Mouse (Mus musculus): ENCODE measurements around the gene Ip6k3. TPM values are rescaled to one million over a fixed set of nuclear protein-coding genes. Genes with fewer than 3 reads are reported as not detected.

Ip6k3 gene
- polyA plus RNA-seq, 1 experiment from 2014 or later = 0.26 TPM

GRCm38 (mm10) chr17:27169952-27170695 lies 2.5 kb upstream of the Ip6k3 start:
- H3K4me2 ChIP-seq = no peak overlapping the region
- no peaks in the 10 kb centered on the region for H3K36me3 ChIP-seq (ENCODE audit: control insufficient read depth, insufficient read depth, low read length)
- no peaks in the 10 kb centered on the region for H3K9me3 ChIP-seq (replicated peaks; ENCODE audit: control insufficient read depth, low read length)
- no peak overlapping the region for H3K9ac ChIP-seq (ENCODE audit: low read depth, low read length)
- H3K27ac ChIP-seq (ENCODE audit: low read depth, low read length) = no peak overlapping the region
- no peaks in the 10 kb centered on the region for H3K4me1 ChIP-seq (ENCODE audit: control insufficient read depth, insufficient read depth, low read length)
- no peaks in the 10 kb centered on the region for H3K27me3 ChIP-seq (ENCODE audit: control insufficient read depth, insufficient read depth, low read length)
- no peak for ATAC-seq (replicated peaks; ENCODE audit: insufficient number of reproducible peaks, low FRiP score, low TSS enrichment)
- WGBS (ENCODE audit: insufficient replicate concordance) = 68% methylated on average over 11 of the region's 11 CpGs
- H3K4me3 ChIP-seq (ENCODE audit: low read depth, low read length) = no peak overlapping the region

GRCm38 (mm10) chr17:27168569-27168968 lies 974 bp upstream of the Ip6k3 start:
- Histone ChIP-seq H3K4me2 (no peak overlapping the region), H3K9me3 (replicated peaks; ENCODE audit: control insufficient read depth, low read length) (no peaks in the 10 kb centered on the region), H3K27ac (ENCODE audit: low read depth, low read length) (no peak overlapping the region), H3K27me3 (ENCODE audit: control insufficient read depth, insufficient read depth, low read length) (no peaks in the 10 kb centered on the region), H3K9ac (ENCODE audit: low read depth, low read length) (no peak overlapping the region), H3K4me3 (ENCODE audit: low read depth, low read length) (no peak overlapping the region), H3K36me3 (ENCODE audit: control insufficient read depth, insufficient read depth, low read length) (no peaks in the 10 kb centered on the region), H3K4me1 (ENCODE audit: control insufficient read depth, insufficient read depth, low read length) (no peaks in the 10 kb centered on the region)
- no peak for ATAC-seq (replicated peaks; ENCODE audit: insufficient number of reproducible peaks, low FRiP score, low TSS enrichment)
- 89% methylated on average over 4 of the region's 4 CpGs for WGBS (ENCODE audit: insufficient replicate concordance)

DNA sequence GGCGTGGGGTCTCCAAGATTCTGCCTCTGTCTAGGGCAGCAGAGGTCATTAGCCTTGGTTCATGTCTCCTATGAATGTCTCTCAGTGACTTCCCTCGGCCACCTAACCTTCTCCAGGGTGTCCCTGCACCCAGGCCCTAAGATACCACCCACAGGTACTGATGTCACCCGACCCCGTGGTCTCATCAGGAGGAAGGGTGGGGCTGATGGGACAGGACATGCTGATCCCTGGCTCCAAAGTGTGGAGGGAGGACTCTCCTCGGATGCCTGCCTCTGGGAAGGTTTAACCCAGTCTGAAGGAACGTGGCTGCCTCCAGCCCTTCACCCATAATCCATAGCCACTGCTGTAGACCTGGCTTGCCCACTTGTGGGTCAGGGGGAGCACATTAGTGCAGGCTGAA lies 694 bp downstream of the Ip6k3 start:
- WGBS (ENCODE audit: insufficient replicate concordance) = 62% methylated on average over 6 of the region's 6 CpGs
- H3K4me3 ChIP-seq (ENCODE audit: low read depth, low read length) = no peak overlapping the region
- no peaks in the 10 kb centered on the region for H3K36me3 ChIP-seq (ENCODE audit: control insufficient read depth, insufficient read depth, low read length)
- H3K9me3 ChIP-seq (replicated peaks; ENCODE audit: control insufficient read depth, low read length) = no peaks in the 10 kb centered on the region
- H3K4me1 ChIP-seq (ENCODE audit: control insufficient read depth, insufficient read depth, low read length) = no peaks in the 10 kb centered on the region
- no peak overlapping the region for H3K4me2 ChIP-seq
- H3K27me3 ChIP-seq (ENCODE audit: control insufficient read depth, insufficient read depth, low read length) = no peaks in the 10 kb centered on the region
- H3K27ac ChIP-seq (ENCODE audit: low read depth, low read length) = no peak overlapping the region
- H3K9ac ChIP-seq (ENCODE audit: low read depth, low read length) = no peak overlapping the region
- ATAC-seq (replicated peaks; ENCODE audit: insufficient number of reproducible peaks, low FRiP score, low TSS enrichment) = no peak

- no peak for ATAC-seq (replicated peaks; ENCODE audit: insufficient number of reproducible peaks, low FRiP score, low TSS enrichment)
- WGBS (ENCODE audit: insufficient replicate concordance) = 65% methylated on average over 8 of the region's 8 CpGs
- H3K4me3 ChIP-seq (ENCODE audit: low read depth, low read length) = no peak overlapping the region
- no peaks in the 10 kb centered on the region for H3K4me1 ChIP-seq (ENCODE audit: control insufficient read depth, insufficient read depth, low read length)
- no peak overlapping the region for H3K27ac ChIP-seq (ENCODE audit: low read depth, low read length)
- no peak overlapping the region for H3K4me2 ChIP-seq
- H3K9ac ChIP-seq (ENCODE audit: low read depth, low read length) = no peak overlapping the region
- no peaks in the 10 kb centered on the region for H3K9me3 ChIP-seq (replicated peaks; ENCODE audit: control insufficient read depth, low read length)
- no peaks in the 10 kb centered on the region for H3K27me3 ChIP-seq (ENCODE audit: control insufficient read depth, insufficient read depth, low read length)
- H3K36me3 ChIP-seq (ENCODE audit: control insufficient read depth, insufficient read depth, low read length) = no peaks in the 10 kb centered on the region
Measured at GRCm38 (mm10) chr17:27165054-27165773, 2.4 kb downstream of the Ip6k3 start.

DNA sequence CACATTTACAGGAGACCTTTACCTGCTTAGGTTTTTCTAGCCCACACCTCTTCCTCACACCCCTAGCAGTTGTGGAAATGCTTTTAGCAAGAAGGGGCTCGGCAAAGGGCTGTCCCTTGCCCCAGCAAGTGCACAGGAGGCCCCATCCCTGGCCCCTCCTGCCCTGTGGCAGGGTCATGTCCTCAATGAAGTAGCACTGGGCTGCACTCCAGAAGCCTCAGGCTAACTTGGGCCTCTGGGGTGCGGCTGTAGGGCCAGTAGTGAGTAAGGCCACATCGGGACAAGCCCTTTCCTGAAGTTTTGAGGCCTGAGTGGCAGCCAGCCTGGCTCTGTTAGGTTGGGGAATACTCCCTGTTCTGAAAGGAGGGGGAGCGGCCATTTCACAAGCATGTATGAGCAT lies 6.7 kb downstream of the Ip6k3 start:
- no peak overlapping the region for H3K9ac ChIP-seq (ENCODE audit: low read depth, low read length)
- 66% methylated on average over 4 of the region's 4 CpGs for WGBS (ENCODE audit: insufficient replicate concordance)
- no peak for ATAC-seq (replicated peaks; ENCODE audit: insufficient number of reproducible peaks, low FRiP score, low TSS enrichment)

DNA sequence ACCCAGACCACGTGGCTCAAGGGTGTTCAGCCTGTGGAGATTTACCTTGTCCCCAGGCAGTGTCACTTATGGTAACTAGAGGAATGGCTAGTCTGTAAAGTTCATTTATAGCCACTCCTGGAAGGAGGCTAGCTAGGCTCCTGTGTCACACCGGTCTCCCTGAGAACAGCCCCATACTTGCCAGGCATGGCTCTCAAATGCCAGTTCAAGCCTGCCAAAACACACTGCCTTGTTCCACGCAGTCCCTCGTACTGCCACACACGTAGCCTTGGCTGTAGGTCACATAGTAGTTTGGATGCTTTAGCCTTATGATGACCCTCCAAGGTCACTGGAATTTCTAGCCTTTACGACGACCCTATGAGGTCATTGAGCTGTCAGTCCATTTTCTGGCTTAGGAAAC lies 8.4 kb downstream of the Ip6k3 start:
- no peak overlapping the region for H3K27ac ChIP-seq (ENCODE audit: low read depth, low read length)
- H3K9me3 ChIP-seq (replicated peaks; ENCODE audit: control insufficient read depth, low read length) = no peaks in the 10 kb centered on the region
- peaks cover 3% of the 10 kb centered on the region; the same call in 1 of the 2 replicates for H3K4me1 ChIP-seq (ENCODE audit: control insufficient read depth, insufficient read depth, low read length)
- no peak overlapping the region for H3K4me3 ChIP-seq (ENCODE audit: low read depth, low read length)
- H3K27me3 ChIP-seq (ENCODE audit: control insufficient read depth, insufficient read depth, low read length) = no peaks in the 10 kb centered on the region
- ATAC-seq (replicated peaks; ENCODE audit: insufficient number of reproducible peaks, low FRiP score, low TSS enrichment) = no peak
- 65% methylated on average over 7 of the region's 7 CpGs for WGBS (ENCODE audit: insufficient replicate concordance)
- no peaks in the 10 kb centered on the region for H3K36me3 ChIP-seq (ENCODE audit: control insufficient read depth, insufficient read depth, low read length)
- no peak overlapping the region for H3K4me2 ChIP-seq
- H3K9ac ChIP-seq (ENCODE audit: low read depth, low read length) = no peak overlapping the region

More for the DNA sequence above, 6.7 kb downstream of the Ip6k3 start:
- no peaks in the 10 kb centered on the region for H3K9me3 ChIP-seq (replicated peaks; ENCODE audit: control insufficient read depth, low read length)
- no peak overlapping the region for H3K4me2 ChIP-seq
- H3K27me3 ChIP-seq (ENCODE audit: control insufficient read depth, insufficient read depth, low read length) = no peaks in the 10 kb centered on the region
- H3K4me3 ChIP-seq (ENCODE audit: low read depth, low read length) = no peak overlapping the region
- H3K27ac ChIP-seq (ENCODE audit: low read depth, low read length) = no peak overlapping the region
- H3K36me3 ChIP-seq (ENCODE audit: control insufficient read depth, insufficient read depth, low read length) = no peaks in the 10 kb centered on the region
- peaks cover 3% of the 10 kb centered on the region; the same call in 1 of the 2 replicates for H3K4me1 ChIP-seq (ENCODE audit: control insufficient read depth, insufficient read depth, low read length)

DNA sequence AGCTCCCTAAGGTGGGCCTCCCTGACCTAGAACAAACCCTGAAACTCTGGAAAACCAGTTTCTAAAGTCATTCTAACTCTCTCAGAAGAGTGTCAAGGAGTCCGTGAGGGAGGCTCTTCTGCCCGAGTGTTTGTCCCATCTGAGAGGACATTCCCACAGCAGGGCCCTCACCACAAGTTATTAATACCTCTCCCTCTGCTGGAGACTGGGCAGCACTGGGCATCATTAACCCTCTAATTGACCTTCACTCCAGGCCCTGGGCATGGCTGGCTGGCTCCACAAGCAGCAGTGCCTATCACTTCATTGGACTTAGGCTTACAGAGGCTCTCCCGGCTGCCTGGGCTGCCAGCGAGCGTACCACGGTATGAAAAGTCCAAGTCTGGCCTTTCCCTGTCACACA lies 9.2 kb downstream of the Ip6k3 start:
- no peaks in the 10 kb centered on the region for H3K27me3 ChIP-seq (ENCODE audit: control insufficient read depth, insufficient read depth, low read length)
- H3K9me3 ChIP-seq (replicated peaks; ENCODE audit: control insufficient read depth, low read length) = no peaks in the 10 kb centered on the region
- H3K4me3 ChIP-seq (ENCODE audit: low read depth, low read length) = no peak overlapping the region
- H3K9ac ChIP-seq (ENCODE audit: low read depth, low read length) = no peak overlapping the region
- 80% methylated on average over 6 of the region's 6 CpGs for WGBS (ENCODE audit: insufficient replicate concordance)
- no peak overlapping the region for H3K4me2 ChIP-seq
- no peak overlapping the region for H3K27ac ChIP-seq (ENCODE audit: low read depth, low read length)
- no peak for ATAC-seq (replicated peaks; ENCODE audit: insufficient number of reproducible peaks, low FRiP score, low TSS enrichment)
- H3K4me1 ChIP-seq (ENCODE audit: control insufficient read depth, insufficient read depth, low read length) = peaks cover 11% of the 10 kb centered on the region
- H3K36me3 ChIP-seq (ENCODE audit: control insufficient read depth, insufficient read depth, low read length) = no peaks in the 10 kb centered on the region

DNA sequence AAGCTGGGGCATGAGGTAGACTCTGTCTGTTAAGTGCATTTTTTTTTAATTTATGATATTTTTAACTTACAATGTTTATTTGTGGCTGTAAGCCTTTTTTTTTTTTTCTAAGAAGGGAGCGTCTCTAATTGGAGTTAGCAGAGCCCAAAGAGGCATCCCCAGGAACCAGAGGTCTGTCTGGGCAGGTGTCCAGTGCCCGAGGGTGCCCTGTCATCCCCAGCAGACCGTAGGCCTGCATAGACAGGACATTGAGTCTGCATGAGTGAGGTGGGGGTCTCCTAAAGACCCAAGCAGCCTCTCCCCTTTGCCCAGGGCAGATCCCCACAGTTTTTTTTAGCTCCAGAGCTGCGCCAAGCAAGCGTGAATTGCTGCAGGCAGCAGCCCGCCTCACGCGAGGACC lies 11.8 kb downstream of the Ip6k3 start:
- 88% methylated on average over 8 of the region's 8 CpGs for WGBS (ENCODE audit: insufficient replicate concordance)
- H3K4me1 ChIP-seq (ENCODE audit: control insufficient read depth, insufficient read depth, low read length) = peaks cover 19% of the 10 kb centered on the region
- no peak overlapping the region for H3K4me2 ChIP-seq
- no peak overlapping the region for H3K27ac ChIP-seq (ENCODE audit: low read depth, low read length)
- no peak overlapping the region for H3K4me3 ChIP-seq (ENCODE audit: low read depth, low read length)
- no peak overlapping the region for H3K9ac ChIP-seq (ENCODE audit: low read depth, low read length)
- no peaks in the 10 kb centered on the region for H3K36me3 ChIP-seq (ENCODE audit: control insufficient read depth, insufficient read depth, low read length)
- H3K9me3 ChIP-seq (replicated peaks; ENCODE audit: control insufficient read depth, low read length) = no peaks in the 10 kb centered on the region
- no peaks in the 10 kb centered on the region for H3K27me3 ChIP-seq (ENCODE audit: control insufficient read depth, insufficient read depth, low read length)
- ATAC-seq (replicated peaks; ENCODE audit: insufficient number of reproducible peaks, low FRiP score, low TSS enrichment) = no peak

Data from heart, embryonic 11.5 days (tissue).